In genomic region chr4:69255826-69256753, GRCm38 (mm10) we compare ENCODE assay signal across 22 mouse cellular contexts.
DNase-seq lines count a peak whose midpoint lies in the region; ATAC-seq and TF ChIP-seq lines count a peak whose summit lies in the region.
"Had no signal": no experiment of that assay in that cellular context is flagged by ENCODE, and none has a peak within 500 bp of the region (broad histone marks: within the 10 kb centered on the region; RNA-seq: fewer than 3 reads in every experiment).

No protein-coding gene starts in this region.

- H3K27ac ChIP-seq in kidney, embryonic 15.5 days, result no peak overlapping the region
- no peak overlapping the region for H3K27ac ChIP-seq in kidney, adult 2 months (ENCODE audit: insufficient read depth, low read depth, low read length)
- H3K27ac ChIP-seq in forebrain, embryonic 15.5 days (replicated peaks), result no peak overlapping the region
- 0 out of 2 replicates have a peak overlapping the region, but pooled peaks have one; percentile 17 for H3K27ac ChIP-seq in hindbrain, embryonic 16.5 days (ENCODE audit: low read depth, low read length)
- H3K27ac ChIP-seq in neural tube, embryonic 12.5 days, result no peak overlapping the region
- H3K27ac ChIP-seq: embryonic facial prominence, embryonic 10.5 days; heart, embryonic 13.5 days; limb, embryonic 15.5 days had no signal

- no peak overlapping the region for H3K9ac ChIP-seq in kidney, embryonic 15.5 days
- no peak overlapping the region for H3K9ac ChIP-seq in forebrain, embryonic 15.5 days (replicated peaks)
- H3K9ac ChIP-seq in hindbrain, embryonic 16.5 days (ENCODE audit: low read depth, low read length), result no peak overlapping the region
- H3K9ac ChIP-seq in neural tube, embryonic 12.5 days, result no peak overlapping the region
- H3K9ac ChIP-seq: heart, embryonic 13.5 days; limb, embryonic 15.5 days; liver, postnatal 0 days had no signal

- no peaks in the 10 kb centered on the region for H3K4me1 ChIP-seq in kidney, embryonic 15.5 days
- H3K4me1 ChIP-seq in kidney, adult 2 months (ENCODE audit: control insufficient read depth, insufficient read depth, low read length), result no peaks in the 10 kb centered on the region
- H3K4me1 ChIP-seq in forebrain, embryonic 15.5 days, result no peaks in the 10 kb centered on the region
- H3K4me1 ChIP-seq in hindbrain, embryonic 16.5 days (ENCODE audit: control insufficient read depth, insufficient read depth, low read depth, low read length), result peaks cover 3% of the 10 kb centered on the region; the same call in 1 of the 2 replicates
- no peaks in the 10 kb centered on the region for H3K4me1 ChIP-seq in neural tube, embryonic 12.5 days
- H3K4me1 ChIP-seq: embryonic facial prominence, embryonic 10.5 days; heart, embryonic 13.5 days; limb, embryonic 15.5 days; megakaryocyte, embryonic 14.5 days had no signal

- H3K36me3 ChIP-seq in kidney, embryonic 15.5 days, result no peaks in the 10 kb centered on the region
- H3K36me3 ChIP-seq in kidney, adult 2 months (ENCODE audit: control insufficient read depth, insufficient read depth, low read length), result no peaks in the 10 kb centered on the region
- no peaks in the 10 kb centered on the region for H3K36me3 ChIP-seq in forebrain, embryonic 15.5 days
- H3K36me3 ChIP-seq in hindbrain, embryonic 16.5 days (ENCODE audit: control insufficient read depth, insufficient read depth, low read length), result no peaks in the 10 kb centered on the region
- H3K36me3 ChIP-seq in neural tube, embryonic 12.5 days, result no peaks in the 10 kb centered on the region
- H3K36me3 ChIP-seq: embryonic facial prominence, embryonic 10.5 days; heart, embryonic 13.5 days; limb, embryonic 15.5 days had no signal

- no peak for TF ChIP-seq CTCF in kidney, adult 2 months (conservative IDR thresholded peaks at IDR 0.05; ENCODE audit: insufficient read depth, insufficient read length, low read depth, low read length)

- WGBS in kidney, embryonic 15.5 days, result 53% methylated on average over 9 of the region's 9 CpGs
- 41% methylated on average over 9 of the region's 9 CpGs for WGBS in kidney, adult 2 months
- 37% methylated on average over 9 of the region's 9 CpGs for WGBS in forebrain, embryonic 15.5 days
- WGBS in hindbrain, embryonic 16.5 days, result 34% methylated on average over 9 of the region's 9 CpGs
- WGBS in neural tube, embryonic 12.5 days, result 55% methylated on average over 9 of the region's 9 CpGs

- DNase-seq in kidney, adult 2 months, result no peak
- no peak for DNase-seq in thymus, postnatal 14 days
- no peak for DNase-seq in adrenal gland, postnatal 10 days
- DNase-seq in thymus, postnatal 4 days, result no peak
- DNase-seq: adrenal gland, postnatal 36 days; cerebellum, postnatal 25 days; heart, postnatal 4 days; kidney, postnatal 4 days; liver, postnatal 0 days; lung, postnatal 14 days; thymus, postnatal 25 days had no signal

- H3K9me3 ChIP-seq in kidney, embryonic 15.5 days (replicated peaks), result no peaks in the 10 kb centered on the region
- H3K9me3 ChIP-seq in forebrain, embryonic 15.5 days, result no peaks in the 10 kb centered on the region
- H3K9me3 ChIP-seq in hindbrain, embryonic 16.5 days (ENCODE audit: control insufficient read depth, low read length), result no peaks in the 10 kb centered on the region
- no peaks in the 10 kb centered on the region for H3K9me3 ChIP-seq in neural tube, embryonic 12.5 days
- H3K9me3 ChIP-seq: embryonic facial prominence, embryonic 10.5 days; heart, embryonic 13.5 days; limb, embryonic 15.5 days; megakaryocyte, embryonic 14.5 days had no signal

- peak; percentile 62; the same call in 1 of the 2 replicates for ATAC-seq in kidney, embryonic 15.5 days (replicated peaks; ENCODE audit: low FRiP score)
- ATAC-seq in forebrain, embryonic 15.5 days (replicated peaks), result peak; percentile 48; the same call in 1 of the 2 replicates
- ATAC-seq in hindbrain, embryonic 16.5 days, result peak; percentile 90
- ATAC-seq in neural tube, embryonic 12.5 days (ENCODE audit: low FRiP score, low read depth), result peak; percentile 74; the same call in 1 of the 2 replicates
- ATAC-seq: activated CD4-positive, CD25-positive, alpha-beta regulatory T cell, adult 4 months; intestine, postnatal 0 days; liver, postnatal 0 days; Patski had no signal

- no peaks in the 10 kb centered on the region for H3K27me3 ChIP-seq in kidney, embryonic 15.5 days
- no peaks in the 10 kb centered on the region for H3K27me3 ChIP-seq in kidney, adult 2 months (replicated peaks; ENCODE audit: control insufficient read depth, insufficient read depth, low read length)
- no peaks in the 10 kb centered on the region for H3K27me3 ChIP-seq in forebrain, embryonic 15.5 days
- no peaks in the 10 kb centered on the region for H3K27me3 ChIP-seq in hindbrain, embryonic 16.5 days (replicated peaks; ENCODE audit: control insufficient read depth, insufficient read depth, low read length)
- no peaks in the 10 kb centered on the region for H3K27me3 ChIP-seq in neural tube, embryonic 12.5 days (replicated peaks)
- H3K27me3 ChIP-seq: heart, embryonic 13.5 days; limb, embryonic 15.5 days; megakaryocyte, embryonic 14.5 days; Patski had no signal

- H3K4me3 ChIP-seq in kidney, embryonic 15.5 days (replicated peaks), result no peak overlapping the region
- H3K4me3 ChIP-seq in kidney, adult 2 months (ENCODE audit: insufficient read depth, low read depth, low read length), result no peak overlapping the region
- no peak overlapping the region for H3K4me3 ChIP-seq in forebrain, embryonic 15.5 days
- H3K4me3 ChIP-seq in hindbrain, embryonic 16.5 days (ENCODE audit: low read length), result no peak overlapping the region
- no peak overlapping the region for H3K4me3 ChIP-seq in neural tube, embryonic 12.5 days
- H3K4me3 ChIP-seq: embryonic facial prominence, embryonic 10.5 days; heart, embryonic 13.5 days; limb, embryonic 15.5 days; megakaryocyte, embryonic 14.5 days had no signal

- H3K4me2 ChIP-seq in kidney, embryonic 15.5 days, result no peak overlapping the region
- no peak overlapping the region for H3K4me2 ChIP-seq in forebrain, embryonic 15.5 days (replicated peaks)
- no peak overlapping the region for H3K4me2 ChIP-seq in hindbrain, embryonic 16.5 days (ENCODE audit: low read length)
- no peak overlapping the region for H3K4me2 ChIP-seq in neural tube, embryonic 12.5 days (replicated peaks)
- H3K4me2 ChIP-seq: heart, embryonic 13.5 days; limb, embryonic 15.5 days had no signal

- no peak for TF ChIP-seq POLR2A in kidney, adult 2 months (IDR thresholded peaks at IDR 0.05; ENCODE audit: low read depth, low read length)
